Mouse (Mus musculus) heart, postnatal 0 days (tissue): ENCODE results near the gene Lrrc8c. TPM values are rescaled to one million over a fixed set of nuclear protein-coding genes. Genes with fewer than 3 reads are reported as not detected.

Experiments used
- ATAC-seq: fragments of 200-750 bp; cut with Nextera tagmentation; 2 replicates; pipeline ENCODE4 v1.8.0; 2017; ENCODE audit warnings: low read depth, moderate number of reproducible peaks, moderate library complexity; ENCODE audit not compliant: insufficient read depth
- DNase-seq: peaks from one replicate; pipeline ENCODE4 v3.0.0-alpha.2; 2016; ENCODE audit warnings: low spot score
- H3K27ac ChIP-seq: fragments of 300-500 bp; sonication (generic); 2 replicates; pipeline ENCODE4 v1.5.1; 2014; ENCODE audit warnings: low read depth, mild to moderate bottlenecking
- H3K27me3 ChIP-seq: fragments of 300-500 bp; sonication (generic); 2 replicates; pipeline ENCODE4 v1.6.1; 2014; ENCODE audit warnings: low read length, mixed read lengths; ENCODE audit not compliant: control insufficient read depth, insufficient read depth
- H3K36me3 ChIP-seq: fragments of 300-500 bp; sonication (generic); replicated peaks from 2 replicates; pipeline ENCODE4 v1.6.1; 2014; ENCODE audit warnings: low read length, mixed read lengths; ENCODE audit not compliant: control insufficient read depth, insufficient read depth
- H3K4me1 ChIP-seq: fragments of 300-500 bp; sonication (generic); 2 replicates; pipeline ENCODE4 v1.6.1; 2014; ENCODE audit warnings: antibody characterized with exemption; ENCODE audit not compliant: control insufficient read depth, insufficient read depth
- H3K4me2 ChIP-seq: fragments of 300-500 bp; sonication (generic); 2 replicates; pipeline ENCODE4 v1.6.1; 2014; ENCODE audit warnings: low read depth, mild to moderate bottlenecking, low read length, moderate library complexity
- H3K4me3 ChIP-seq: fragments of 300-500 bp; sonication (generic); 2 replicates; pipeline ENCODE4 v1.5.1; 2014; ENCODE audit warnings: low read depth, low read length
- H3K9ac ChIP-seq: fragments of 300-500 bp; sonication (generic); replicated peaks from 2 replicates; pipeline ENCODE4 v1.6.1; 2014; ENCODE audit warnings: low read depth, low read length, mixed read lengths
- H3K9me3 ChIP-seq: fragments of 300-500 bp; sonication (generic); replicated peaks from 2 replicates; pipeline ENCODE4 v1.6.1; 2016; ENCODE audit warnings: low read length; ENCODE audit not compliant: control insufficient read depth
- CTCF ChIP-seq: IDR thresholded peaks from 2 replicates; pipeline ENCODE4 v1.5.1; 2016; ENCODE audit warnings: antibody characterized with exemption, control low read depth, low read depth
- EP300 ChIP-seq: IDR thresholded peaks from 2 replicates; pipeline ENCODE4 v1.6.1; 2016; ENCODE audit warnings: antibody characterized with exemption, low read depth
- WGBS: fragments of 180-500 bp; shearing (Covaris S2); extraction: QIAGEN DNeasy Blood & Tissue Kit; methylation state at CpG from one replicate; pipeline ENCODE4 v1.1.7; 2014; 5-methylcytosine and 5-hydroxymethylcytosine counted together
- polyA plus RNA-seq: library from polyadenylated mRNA; unstranded; fragments of >200 nt; fragmentation: Nextera tagmentation; extraction: Ambion mirVana; gene quantifications from 2 replicates; pipeline ENCODE4 v1.2.1, GENCODE M21; 2015
- total RNA-seq: library from RNA; depleted of rRNA; stranded (reverse); fragments of >200 nt; gene quantifications from 2 replicates; pipeline ENCODE4 v1.2.3, GENCODE M21; 2014; ENCODE audit warnings: low replicate concordance

Lrrc8c gene
- total and polyA plus RNA-seq, 2 experiments from 2014 or later: 5.0 to 14.9 TPM

- no peak overlapping the region for H3K9ac ChIP-seq
- no peak overlapping the region for H3K4me2 ChIP-seq
- H3K4me1 ChIP-seq: 0 out of 2 replicates have a peak, but pooled peaks cover 4% of the 10 kb centered on the region
- H3K36me3 ChIP-seq: 0 out of 2 replicates have a peak, but pooled peaks cover 14% of the 10 kb centered on the region
- DNase-seq: no peak
- H3K9me3 ChIP-seq: no peaks in the 10 kb centered on the region; the same call in 1 of the 2 replicates
- no peak overlapping the region for H3K27ac ChIP-seq
- TF ChIP-seq EP300 (no peak), CTCF (no peak)
- no peak for ATAC-seq
- WGBS: 64% methylated on average over 4 of the region's 4 CpGs
- H3K4me3 ChIP-seq: no peak overlapping the region
- H3K27me3 ChIP-seq: no peaks in the 10 kb centered on the region
Measured at GRCm38 (mm10) chr5:105557777-105558240, 38.6 kb downstream of the Lrrc8c start.

GRCm38 (mm10) chr5:105558517-105558916 is 39.3 kb downstream of the Lrrc8c start:
- ATAC-seq: no peak
- Histone ChIP-seq H3K36me3 (0 out of 2 replicates have a peak, but pooled peaks cover 14% of the 10 kb centered on the region), H3K27ac (no peak overlapping the region), H3K9ac (no peak overlapping the region), H3K27me3 (no peaks in the 10 kb centered on the region), H3K4me1 (0 out of 2 replicates have a peak, but pooled peaks cover 4% of the 10 kb centered on the region), H3K9me3 (no peaks in the 10 kb centered on the region; the same call in 1 of the 2 replicates), H3K4me2 (no peak overlapping the region), H3K4me3 (no peak overlapping the region)
- WGBS: 96% methylated on average over 4 of the region's 4 CpGs
- DNase-seq: no peak
- no peak for TF ChIP-seq CTCF
- TF ChIP-seq EP300: no peak

- peaks cover 17% of the 10 kb centered on the region; the same call in 1 of the 2 replicates for H3K36me3 ChIP-seq
- ATAC-seq: no peak; the same call in 1 of the 2 replicates
- no peak overlapping the region for H3K4me3 ChIP-seq
- peak; percentile 40 for DNase-seq
- no peak overlapping the region for H3K4me2 ChIP-seq
- no peaks in the 10 kb centered on the region for H3K27me3 ChIP-seq
- H3K27ac ChIP-seq: no peak overlapping the region
- 0 out of 2 replicates have a peak, but pooled peaks cover 9% of the 10 kb centered on the region for H3K4me1 ChIP-seq
- H3K9ac ChIP-seq: no peak overlapping the region
- H3K9me3 ChIP-seq: no peaks in the 10 kb centered on the region; the same call in 1 of the 2 replicates
- TF ChIP-seq EP300 (no peak), CTCF (no peak)
Measured at GRCm38 (mm10) chr5:105561926-105562325, 42.7 kb downstream of the Lrrc8c start.

- ATAC-seq: no peak
- Histone ChIP-seq H3K27ac (no peak overlapping the region), H3K9ac (no peak overlapping the region), H3K4me2 (no peak overlapping the region), H3K9me3 (no peaks in the 10 kb centered on the region), H3K4me1 (0 out of 2 replicates have a peak, but pooled peaks cover 9% of the 10 kb centered on the region), H3K4me3 (no peak overlapping the region), H3K27me3 (no peaks in the 10 kb centered on the region), H3K36me3 (peaks cover 13% of the 10 kb centered on the region; the same call in 1 of the 2 replicates)
- DNase-seq: no peak
- no peak for TF ChIP-seq EP300
- no peak for TF ChIP-seq CTCF
- 45% methylated on average over 4 of the region's 4 CpGs for WGBS
Measured at GRCm38 (mm10) chr5:105564761-105565160, 45.6 kb downstream of the Lrrc8c start.

DNA sequence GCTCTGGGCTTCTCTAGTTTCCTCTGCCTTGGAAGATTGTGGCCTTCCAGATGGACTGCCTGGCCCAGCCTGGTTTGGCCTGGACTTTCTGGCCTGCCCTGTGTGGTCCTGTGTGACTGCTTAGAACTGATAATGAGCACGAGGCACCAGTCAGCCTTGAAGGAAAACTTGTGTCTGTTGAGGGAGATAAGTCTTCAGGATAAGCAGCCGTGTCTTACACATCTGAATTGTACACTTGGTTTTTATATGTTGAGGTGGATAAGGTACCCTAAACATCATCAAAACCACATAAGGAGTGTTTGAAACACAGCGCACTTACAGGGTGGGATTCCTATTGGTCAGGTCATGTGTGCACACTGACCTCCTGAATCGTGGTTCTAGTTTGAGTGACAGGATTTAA is 46.6 kb downstream of the Lrrc8c start:
- TF ChIP-seq CTCF (no peak), EP300 (no peak)

More for the DNA sequence above, 46.6 kb downstream of the Lrrc8c start:
- no peak for ATAC-seq
- Histone ChIP-seq H3K4me3 (no peak overlapping the region), H3K36me3 (peaks cover 7% of the 10 kb centered on the region; the same call in 1 of the 2 replicates), H3K4me2 (no peak overlapping the region), H3K27ac (no peak overlapping the region), H3K4me1 (0 out of 2 replicates have a peak, but pooled peaks cover 9% of the 10 kb centered on the region), H3K27me3 (no peaks in the 10 kb centered on the region), H3K9me3 (no peaks in the 10 kb centered on the region), H3K9ac (no peak overlapping the region)
- WGBS: 60% methylated on average over 4 of the region's 4 CpGs
- DNase-seq: no peak
